Mouse (Mus musculus): ENCODE measurements around the gene Tet3. TPM values are rescaled to one million over a fixed set of nuclear protein-coding genes. Genes with fewer than 3 reads are reported as not detected.

Tet3 gene
- total and polyA plus RNA-seq, 3 experiments, result 6.2 to 23.6 (median 13.7) TPM

- 66% methylated on average over 3 of the region's 3 CpGs for WGBS
- Histone ChIP-seq H3K36me3 (ENCODE audit: control insufficient read depth, insufficient read depth, low read length) (peaks cover 10% of the 10 kb centered on the region), H3K4me3 (no peak overlapping the region), H3K27ac (no peak overlapping the region), H3K4me1 (ENCODE audit: control insufficient read depth, insufficient read depth, low read length) (peaks cover 29% of the 10 kb centered on the region), H3K27me3 (ENCODE audit: control insufficient read depth, insufficient read depth, low read length) (no peaks in the 10 kb centered on the region), H3K79me2 (replicated peaks; ENCODE audit: control insufficient read depth, insufficient read depth, low read length) (peaks cover 6% of the 10 kb centered on the region), H3K9ac (ENCODE audit: low read depth, low read length) (no peak overlapping the region)
- no peak for DNase-seq
- intact Hi-C loops (cut with DNase I), result loop anchor here (2.0 kb wide), 1 partner anchor 21 kb away; no protein-coding TSS in a partner anchor
- TF ChIP-seq POLR2A (IDR thresholded peaks at IDR 0.05; ENCODE audit: insufficient read depth, low read depth, low read length), result no peak
- TF ChIP-seq EP300 (IDR thresholded peaks at IDR 0.05; ENCODE audit: insufficient read depth, low read depth, low read length), result no peak
- no peak for TF ChIP-seq CTCF (IDR thresholded peaks at IDR 0.05)
Observed at GRCm38 (mm10) chr6:83437802-83438201, 21.1 kb downstream of the Tet3 start.

GRCm38 (mm10) chr6:83437225-83437624 is 21.7 kb downstream of the Tet3 start:
- peaks cover 6% of the 10 kb centered on the region for H3K79me2 ChIP-seq (replicated peaks; ENCODE audit: control insufficient read depth, insufficient read depth, low read length)
- 83% methylated on average over 3 of the region's 3 CpGs for WGBS
- peaks cover 8% of the 10 kb centered on the region for H3K36me3 ChIP-seq (ENCODE audit: control insufficient read depth, insufficient read depth, low read length)
- DNase-seq, result no peak
- intact Hi-C loops (cut with DNase I), result no loop called here
- no peak overlapping the region for H3K4me3 ChIP-seq
- H3K27me3 ChIP-seq (ENCODE audit: control insufficient read depth, insufficient read depth, low read length), result no peaks in the 10 kb centered on the region
- no peak for TF ChIP-seq POLR2A (IDR thresholded peaks at IDR 0.05; ENCODE audit: insufficient read depth, low read depth, low read length)
- no peak for TF ChIP-seq CTCF (IDR thresholded peaks at IDR 0.05)
- no peak for TF ChIP-seq EP300 (IDR thresholded peaks at IDR 0.05; ENCODE audit: insufficient read depth, low read depth, low read length)
- H3K9ac ChIP-seq (ENCODE audit: low read depth, low read length), result no peak overlapping the region
- H3K27ac ChIP-seq, result no peak overlapping the region
- peaks cover 28% of the 10 kb centered on the region for H3K4me1 ChIP-seq (ENCODE audit: control insufficient read depth, insufficient read depth, low read length)

GRCm38 (mm10) chr6:83436547-83436946 is 22.3 kb downstream of the Tet3 start:
- TF ChIP-seq CTCF (IDR thresholded peaks at IDR 0.05) (no peak), POLR2A (IDR thresholded peaks at IDR 0.05; ENCODE audit: insufficient read depth, low read depth, low read length) (no peak), EP300 (IDR thresholded peaks at IDR 0.05; ENCODE audit: insufficient read depth, low read depth, low read length) (no peak)
- H3K36me3 ChIP-seq (ENCODE audit: control insufficient read depth, insufficient read depth, low read length), result peaks cover 8% of the 10 kb centered on the region
- peaks cover 27% of the 10 kb centered on the region for H3K4me1 ChIP-seq (ENCODE audit: control insufficient read depth, insufficient read depth, low read length)
- H3K79me2 ChIP-seq (replicated peaks; ENCODE audit: control insufficient read depth, insufficient read depth, low read length), result peaks cover 9% of the 10 kb centered on the region
- no peak overlapping the region for H3K4me3 ChIP-seq
- WGBS, result 70% methylated on average over 4 of the region's 4 CpGs
- intact Hi-C loops (cut with DNase I), result no loop called here
- no peak for DNase-seq
- H3K9ac ChIP-seq (ENCODE audit: low read depth, low read length), result no peak overlapping the region
- no peak overlapping the region for H3K27ac ChIP-seq
- H3K27me3 ChIP-seq (ENCODE audit: control insufficient read depth, insufficient read depth, low read length), result no peaks in the 10 kb centered on the region

GRCm38 (mm10) chr6:83435174-83435573 is 23.7 kb downstream of the Tet3 start:
- DNase-seq, result no peak
- H3K79me2 ChIP-seq (replicated peaks; ENCODE audit: control insufficient read depth, insufficient read depth, low read length), result peaks cover 9% of the 10 kb centered on the region
- no peak for TF ChIP-seq CTCF (IDR thresholded peaks at IDR 0.05)
- no peak for TF ChIP-seq EP300 (IDR thresholded peaks at IDR 0.05; ENCODE audit: insufficient read depth, low read depth, low read length)
- TF ChIP-seq POLR2A (IDR thresholded peaks at IDR 0.05; ENCODE audit: insufficient read depth, low read depth, low read length), result no peak
- intact Hi-C loops (cut with DNase I), result no loop called here
- WGBS, result 43% methylated on average over 5 of the region's 5 CpGs
- peaks cover 8% of the 10 kb centered on the region for H3K36me3 ChIP-seq (ENCODE audit: control insufficient read depth, insufficient read depth, low read length)
- H3K27ac ChIP-seq, result no peak overlapping the region; the same call in 1 of the 2 replicates
- no peaks in the 10 kb centered on the region for H3K27me3 ChIP-seq (ENCODE audit: control insufficient read depth, insufficient read depth, low read length)
- H3K9ac ChIP-seq (ENCODE audit: low read depth, low read length), result no peak overlapping the region
- H3K4me1 ChIP-seq (ENCODE audit: control insufficient read depth, insufficient read depth, low read length), result peaks cover 24% of the 10 kb centered on the region
- no peak overlapping the region for H3K4me3 ChIP-seq

GRCm38 (mm10) chr6:83433546-83433945 is 25.3 kb downstream of the Tet3 start:
- peak overlapping the region; percentile 38; the same call in 1 of the 2 replicates for H3K27ac ChIP-seq
- intact Hi-C loops (cut with DNase I), result no loop called here

GRCm38 (mm10) chr6:83432966-83433365 is 25.9 kb downstream of the Tet3 start:
- Histone ChIP-seq H3K4me3 (no peak overlapping the region), H3K36me3 (ENCODE audit: control insufficient read depth, insufficient read depth, low read length) (peaks cover 8% of the 10 kb centered on the region), H3K4me1 (ENCODE audit: control insufficient read depth, insufficient read depth, low read length) (peaks cover 17% of the 10 kb centered on the region), H3K27ac (no peak overlapping the region), H3K9ac (ENCODE audit: low read depth, low read length) (no peak overlapping the region), H3K79me2 (replicated peaks; ENCODE audit: control insufficient read depth, insufficient read depth, low read length) (peaks cover 7% of the 10 kb centered on the region), H3K27me3 (ENCODE audit: control insufficient read depth, insufficient read depth, low read length) (no peaks in the 10 kb centered on the region)
- no peak for DNase-seq
- intact Hi-C loops (cut with DNase I), result no loop called here
- 78% methylated on average over 7 of the region's 7 CpGs for WGBS
- no peak for TF ChIP-seq CTCF (IDR thresholded peaks at IDR 0.05)
- TF ChIP-seq EP300 (IDR thresholded peaks at IDR 0.05; ENCODE audit: insufficient read depth, low read depth, low read length), result no peak
- TF ChIP-seq POLR2A (IDR thresholded peaks at IDR 0.05; ENCODE audit: insufficient read depth, low read depth, low read length), result no peak

More at GRCm38 (mm10) chr6:83433546-83433945, 25.3 kb downstream of the Tet3 start:
- H3K9ac ChIP-seq (ENCODE audit: low read depth, low read length), result no peak overlapping the region
- TF ChIP-seq EP300 (IDR thresholded peaks at IDR 0.05; ENCODE audit: insufficient read depth, low read depth, low read length) (no peak), CTCF (IDR thresholded peaks at IDR 0.05) (no peak), POLR2A (IDR thresholded peaks at IDR 0.05; ENCODE audit: insufficient read depth, low read depth, low read length) (no peak)
- H3K27me3 ChIP-seq (ENCODE audit: control insufficient read depth, insufficient read depth, low read length), result no peaks in the 10 kb centered on the region
- no peak for DNase-seq
- no peak overlapping the region for H3K4me3 ChIP-seq
- WGBS, result 33% methylated on average over 4 of the region's 4 CpGs
- peaks cover 8% of the 10 kb centered on the region for H3K36me3 ChIP-seq (ENCODE audit: control insufficient read depth, insufficient read depth, low read length)
- peaks cover 14% of the 10 kb centered on the region for H3K4me1 ChIP-seq (ENCODE audit: control insufficient read depth, insufficient read depth, low read length)
- H3K79me2 ChIP-seq (replicated peaks; ENCODE audit: control insufficient read depth, insufficient read depth, low read length), result peaks cover 7% of the 10 kb centered on the region
